Mouse (Mus musculus) heart, embryonic 11.5 days (tissue): ENCODE results near the gene Jhy. TPM values are rescaled to one million over a fixed set of nuclear protein-coding genes. Genes with fewer than 3 reads are reported as not detected.

Source experiments
- ATAC-seq: fragments of 200-750 bp; cut with Nextera tagmentation; replicated peaks from 2 replicates; pipeline ENCODE4 v1.8.0; 2017; ENCODE audit warnings: moderate library complexity; ENCODE audit not compliant: insufficient number of reproducible peaks, low FRiP score, low TSS enrichment
- H3K27ac ChIP-seq: fragments of 300-500 bp; sonication (generic); 2 replicates; pipeline ENCODE4 v1.5.1; 2014; ENCODE audit warnings: mild to moderate bottlenecking, low read depth, low read length
- H3K27me3 ChIP-seq: fragments of 300-500 bp; sonication (generic); 2 replicates; pipeline ENCODE4 v1.6.1; 2014; ENCODE audit warnings: mild to moderate bottlenecking, low read length, mixed read lengths; ENCODE audit not compliant: control insufficient read depth, insufficient read depth
- H3K36me3 ChIP-seq: fragments of 300-500 bp; sonication (generic); 2 replicates; pipeline ENCODE4 v1.6.1; 2014; ENCODE audit warnings: mild to moderate bottlenecking, low read length, moderate library complexity, mixed read lengths; ENCODE audit not compliant: control insufficient read depth, insufficient read depth
- H3K4me1 ChIP-seq: fragments of 300-500 bp; sonication (generic); 2 replicates; pipeline ENCODE4 v1.6.1; 2014; ENCODE audit warnings: low read length; ENCODE audit not compliant: control insufficient read depth, insufficient read depth
- H3K4me2 ChIP-seq: fragments of 300-500 bp; sonication (generic); 2 replicates; pipeline ENCODE4 v1.6.1; 2014; ENCODE audit warnings: mild to moderate bottlenecking, moderate library complexity
- H3K4me3 ChIP-seq: fragments of 300-500 bp; sonication (generic); 2 replicates; pipeline ENCODE4 v1.5.1; 2014; ENCODE audit warnings: low read depth, low read length
- H3K9ac ChIP-seq: fragments of 300-500 bp; sonication (generic); 2 replicates; pipeline ENCODE4 v1.6.1; 2014; ENCODE audit warnings: mild to moderate bottlenecking, low read depth, low read length, moderate library complexity
- H3K9me3 ChIP-seq: fragments of 300-500 bp; sonication (generic); replicated peaks from 2 replicates; pipeline ENCODE4 v1.6.1; 2016; ENCODE audit warnings: low read length; ENCODE audit not compliant: control insufficient read depth
- WGBS: fragments of 180-500 bp; shearing (Covaris S2); extraction: QIAGEN DNeasy Blood & Tissue Kit; methylation state at CpG from one replicate; pipeline ENCODE4 v1.1.7; 2014; ENCODE audit not compliant: insufficient replicate concordance; 5-methylcytosine and 5-hydroxymethylcytosine counted together
- polyA plus RNA-seq: library from polyadenylated mRNA; unstranded; fragments of >200 nt; fragmentation: Nextera tagmentation; extraction: Ambion mirVana; gene quantifications from 2 replicates; pipeline ENCODE4 v1.2.1, GENCODE M21; 2014

The Jhy gene
- polyA plus RNA-seq, 1 experiment from 2014 or later = not detected

GRCm38 (mm10) chr9:40875431-40875830 is 88.5 kb downstream of the Jhy start:
- H3K36me3 ChIP-seq = no peaks in the 10 kb centered on the region
- H3K4me2 ChIP-seq = no peak overlapping the region
- no peaks in the 10 kb centered on the region for H3K9me3 ChIP-seq
- no peak overlapping the region for H3K27ac ChIP-seq
- no peak overlapping the region for H3K9ac ChIP-seq
- no peak for ATAC-seq
- H3K4me3 ChIP-seq = no peak overlapping the region
- 3% methylated on average over 17 of the region's 17 CpGs for WGBS
- H3K4me1 ChIP-seq = peaks cover 12% of the 10 kb centered on the region; the same call in 1 of the 2 replicates
- H3K27me3 ChIP-seq = peaks cover 97% of the 10 kb centered on the region

GRCm38 (mm10) chr9:40874961-40875360 is 89.0 kb downstream of the Jhy start:
- H3K9ac ChIP-seq = no peak overlapping the region
- H3K36me3 ChIP-seq = no peaks in the 10 kb centered on the region
- ATAC-seq = no peak
- H3K27me3 ChIP-seq = peaks cover 97% of the 10 kb centered on the region
- H3K9me3 ChIP-seq = no peaks in the 10 kb centered on the region
- H3K4me2 ChIP-seq = no peak overlapping the region
- H3K4me1 ChIP-seq = peaks cover 12% of the 10 kb centered on the region; the same call in 1 of the 2 replicates
- no peak overlapping the region for H3K4me3 ChIP-seq
- WGBS = 7% methylated on average over 4 of the region's 4 CpGs
- H3K27ac ChIP-seq = no peak overlapping the region

GRCm38 (mm10) chr9:40873556-40874470 is 90.1 kb downstream of the Jhy start, which contains the start of gene Bsx:
TSS of gene Bsx (plus strand) at chr9:40874127.
- Histone ChIP-seq H3K9me3 (no peaks in the 10 kb centered on the region), H3K27me3 (peaks cover 92% of the 10 kb centered on the region), H3K27ac (no peak within 1 kb of the TSS), H3K4me1 (peaks cover 12% of the 10 kb centered on the region; the same call in 1 of the 2 replicates), H3K4me3 (peak within 1 kb of the TSS; percentile 27), H3K4me2 (peak within 1 kb of the TSS; percentile 59), H3K36me3 (no peaks in the 10 kb centered on the region), H3K9ac (no peak within 1 kb of the TSS)
- no peak; the same call in 1 of the 2 replicates for ATAC-seq
- WGBS = 4% methylated on average over 32 of the region's 32 CpGs

GRCm38 (mm10) chr9:40872156-40872478 is 91.8 kb downstream of the Jhy start:
- no peaks in the 10 kb centered on the region for H3K9me3 ChIP-seq
- peaks cover 81% of the 10 kb centered on the region for H3K27me3 ChIP-seq
- peak overlapping the region; percentile 55 for H3K4me2 ChIP-seq
- no peaks in the 10 kb centered on the region for H3K36me3 ChIP-seq
- peaks cover 6% of the 10 kb centered on the region; the same call in 1 of the 2 replicates for H3K4me1 ChIP-seq
- no peak for ATAC-seq
- no peak overlapping the region for H3K27ac ChIP-seq
- H3K4me3 ChIP-seq = peak overlapping the region; percentile 37
- WGBS = 9% methylated on average over 8 of the region's 8 CpGs
- H3K9ac ChIP-seq = no peak overlapping the region

- 1% methylated on average over 34 of the region's 34 CpGs for WGBS
- ATAC-seq = no peak
- Histone ChIP-seq H3K4me1 (peaks cover 6% of the 10 kb centered on the region; the same call in 1 of the 2 replicates), H3K36me3 (no peaks in the 10 kb centered on the region), H3K4me3 (peak overlapping the region; percentile 37), H3K9me3 (no peaks in the 10 kb centered on the region), H3K27ac (no peak overlapping the region), H3K9ac (no peak overlapping the region), H3K4me2 (peak overlapping the region; percentile 55), H3K27me3 (peaks cover 75% of the 10 kb centered on the region)
These were observed 92.4 kb downstream of the Jhy start for GRCm38 (mm10) chr9:40871369-40872155.

- peaks cover 6% of the 10 kb centered on the region; the same call in 1 of the 2 replicates for H3K4me1 ChIP-seq
- H3K27ac ChIP-seq = no peak overlapping the region
- peaks cover 64% of the 10 kb centered on the region for H3K27me3 ChIP-seq
- ATAC-seq = no peak
- H3K9me3 ChIP-seq = no peaks in the 10 kb centered on the region
- H3K36me3 ChIP-seq = no peaks in the 10 kb centered on the region
- H3K4me2 ChIP-seq = no peak overlapping the region
- WGBS = 76% methylated on average over 5 of the region's 5 CpGs
- H3K4me3 ChIP-seq = no peak overlapping the region
- H3K9ac ChIP-seq = no peak overlapping the region
These were observed 93.6 kb downstream of the Jhy start for GRCm38 (mm10) chr9:40870331-40870730.

- ATAC-seq = no peak
- Histone ChIP-seq H3K4me3 (peak overlapping the region; percentile 36), H3K4me1 (no peaks in the 10 kb centered on the region), H3K9ac (no peak overlapping the region), H3K9me3 (no peaks in the 10 kb centered on the region), H3K27me3 (peaks cover 14% of the 10 kb centered on the region), H3K4me2 (peak overlapping the region; percentile 64), H3K36me3 (no peaks in the 10 kb centered on the region), H3K27ac (no peak overlapping the region)
- 7% methylated on average over 9 of the region's 9 CpGs for WGBS
These were observed 104.7 kb downstream of the Jhy start for GRCm38 (mm10) chr9:40859196-40859595.

GRCm38 (mm10) chr9:40858461-40859160 is 105.3 kb downstream of the Jhy start:
- peaks cover 14% of the 10 kb centered on the region for H3K27me3 ChIP-seq
- H3K4me2 ChIP-seq = peak overlapping the region; percentile 64
- H3K4me3 ChIP-seq = peak overlapping the region; percentile 36
- no peak overlapping the region for H3K27ac ChIP-seq
- no peak overlapping the region for H3K9ac ChIP-seq
- WGBS = 12% methylated on average over 21 of the region's 21 CpGs
- no peak for ATAC-seq
- H3K4me1 ChIP-seq = no peaks in the 10 kb centered on the region
- no peaks in the 10 kb centered on the region for H3K9me3 ChIP-seq
- H3K36me3 ChIP-seq = no peaks in the 10 kb centered on the region
